Mouse (Mus musculus) erythroid progenitor cell, adult 5-6 weeks (primary cell): ENCODE results near the gene Tmtc4. TPM values are rescaled to one million over a fixed set of nuclear protein-coding genes. Genes with fewer than 3 reads are reported as not detected.

Experiments
- ATAC-seq: replicated peaks from 2 replicates; pipeline ENCODE4 v1.8.0; 2016; ENCODE audit warnings: moderate number of reproducible peaks, mild to moderate bottlenecking, moderate TSS enrichment, inconsistent platforms; ENCODE audit not compliant: poor library complexity, low FRiP score, severe bottlenecking
- total RNA-seq, 2 experiments: library from RNA; stranded (forward) in 1 of 2; stranded (reverse) in 1 of 2; fragments of 150-400 nt in 1 of 2; fragments of 186-747, 209-891 nt in 1 of 2; gene quantifications; 2 replicates each; pipeline versions ENCODE4 v1.2.3 to v1.2.4; 2015 to 2017; ENCODE audit warnings: low replicate concordance in 2 of 2

Tmtc4 gene
- total RNA-seq, 2 experiments from 2014 or later = 15.9 TPM; not detected in 1

- ATAC-seq = no peak
Observed at GRCm38 (mm10) chr14:122908075-122908474, 75.8 kb downstream of the Tmtc4 start.

- ATAC-seq = no peak
Observed at GRCm38 (mm10) chr14:122905007-122905406, 78.8 kb downstream of the Tmtc4 start.

GRCm38 (mm10) chr14:122903923-122904351 is 79.9 kb downstream of the Tmtc4 start:
- no peak for ATAC-seq

- ATAC-seq = no peak
Observed at GRCm38 (mm10) chr14:122902884-122903283, 81.0 kb downstream of the Tmtc4 start.

GRCm38 (mm10) chr14:122902136-122902535 is 81.7 kb downstream of the Tmtc4 start:
- no peak for ATAC-seq

GRCm38 (mm10) chr14:122901715-122902114 is 82.1 kb downstream of the Tmtc4 start:
- ATAC-seq = no peak

GRCm38 (mm10) chr14:122901177-122901576 is 82.7 kb downstream of the Tmtc4 start:
- no peak for ATAC-seq

GRCm38 (mm10) chr14:122900679-122901078 is 83.2 kb downstream of the Tmtc4 start:
- no peak for ATAC-seq

- ATAC-seq = no peak
Observed at GRCm38 (mm10) chr14:122898550-122898949, 85.3 kb downstream of the Tmtc4 start.

- no peak for ATAC-seq
Observed at GRCm38 (mm10) chr14:122896106-122896505, 87.7 kb downstream of the Tmtc4 start.

- no peak for ATAC-seq
Observed at GRCm38 (mm10) chr14:122891470-122891968, 92.3 kb downstream of the Tmtc4 start.

- ATAC-seq = no peak
Observed at GRCm38 (mm10) chr14:122888480-122888872, 95.4 kb downstream of the Tmtc4 start.

- no peak for ATAC-seq
Observed at GRCm38 (mm10) chr14:122887702-122888479, 95.9 kb downstream of the Tmtc4 start.

GRCm38 (mm10) chr14:122887278-122887677 is 96.6 kb downstream of the Tmtc4 start:
- ATAC-seq = no peak

GRCm38 (mm10) chr14:122885893-122886292 is 97.9 kb downstream of the Tmtc4 start:
- ATAC-seq = no peak

GRCm38 (mm10) chr14:122883821-122884584 is 99.8 kb downstream of the Tmtc4 start:
- ATAC-seq = no peak

- no peak for ATAC-seq
Observed at GRCm38 (mm10) chr14:122883410-122883806, 100.4 kb downstream of the Tmtc4 start.

- no peak for ATAC-seq
Observed at GRCm38 (mm10) chr14:122882795-122883409, 100.9 kb downstream of the Tmtc4 start.

- no peak for ATAC-seq
Observed at GRCm38 (mm10) chr14:122882201-122882639, 101.6 kb downstream of the Tmtc4 start.

- ATAC-seq = no peak
Observed at GRCm38 (mm10) chr14:122881699-122882098, 102.1 kb downstream of the Tmtc4 start.
